Mouse (Mus musculus) hindbrain, embryonic 16.5 days (tissue): ENCODE data around the gene Zbtb16. TPM values are rescaled to one million over a fixed set of nuclear protein-coding genes. Genes with fewer than 3 reads are reported as not detected.

ENCODE experiments used
- ATAC-seq: fragments of 200-750 bp; cut with Nextera tagmentation; 2 replicates; pipeline ENCODE4 v1.8.0; 2017; ENCODE audit warnings: moderate TSS enrichment, moderate library complexity
- H3K27ac ChIP-seq: fragments of 300-500 bp; sonication (generic); 2 replicates; pipeline ENCODE4 v1.5.1; 2014; ENCODE audit warnings: low read depth, mild to moderate bottlenecking, control low read depth, low read length, moderate library complexity
- H3K27me3 ChIP-seq: fragments of 300-500 bp; sonication (generic); replicated peaks from 2 replicates; pipeline ENCODE4 v1.6.1; 2014; ENCODE audit warnings: low read length; ENCODE audit not compliant: control insufficient read depth, insufficient read depth
- H3K36me3 ChIP-seq: fragments of 300-500 bp; sonication (generic); 2 replicates; pipeline ENCODE4 v1.6.1; 2014; ENCODE audit warnings: mild to moderate bottlenecking, low read length, moderate library complexity, mixed read lengths; ENCODE audit not compliant: control insufficient read depth, insufficient read depth
- H3K4me1 ChIP-seq: fragments of 300-500 bp; sonication (generic); 2 replicates; pipeline ENCODE4 v1.6.1; 2014; ENCODE audit warnings: low read depth, low read length; ENCODE audit not compliant: control insufficient read depth, insufficient read depth
- H3K4me2 ChIP-seq: fragments of 300-500 bp; sonication (generic); 2 replicates; pipeline ENCODE4 v1.6.1; 2014; ENCODE audit warnings: mild to moderate bottlenecking, low read length, control low read depth, moderate library complexity
- H3K4me3 ChIP-seq: fragments of 300-500 bp; sonication (generic); 2 replicates; pipeline ENCODE4 v1.5.1; 2014; ENCODE audit warnings: mild to moderate bottlenecking, low read length, control low read depth, moderate library complexity
- H3K9ac ChIP-seq: fragments of 300-500 bp; sonication (generic); 2 replicates; pipeline ENCODE4 v1.6.1; 2014; ENCODE audit warnings: low read depth, mild to moderate bottlenecking, control low read depth, low read length, moderate library complexity
- H3K9me3 ChIP-seq: fragments of 300-500 bp; sonication (generic); 2 replicates; pipeline ENCODE4 v1.6.1; 2014; ENCODE audit warnings: mild to moderate bottlenecking, low read length, moderate library complexity; ENCODE audit not compliant: control insufficient read depth
- WGBS: fragments of 180-500 bp; shearing (Covaris S2); extraction: QIAGEN DNeasy Blood & Tissue Kit; methylation state at CpG from one replicate; pipeline ENCODE4 v1.1.7; 2014; 5-methylcytosine and 5-hydroxymethylcytosine counted together
- polyA plus RNA-seq: library from polyadenylated mRNA; unstranded; fragments of >200 nt; fragmentation: Nextera tagmentation; extraction: Ambion mirVana; gene quantifications from 2 replicates; pipeline ENCODE4 v1.2.1, GENCODE M21; 2015

The Zbtb16 gene
- polyA plus RNA-seq, 1 experiment from 2014 or later = 8.4 TPM

DNA sequence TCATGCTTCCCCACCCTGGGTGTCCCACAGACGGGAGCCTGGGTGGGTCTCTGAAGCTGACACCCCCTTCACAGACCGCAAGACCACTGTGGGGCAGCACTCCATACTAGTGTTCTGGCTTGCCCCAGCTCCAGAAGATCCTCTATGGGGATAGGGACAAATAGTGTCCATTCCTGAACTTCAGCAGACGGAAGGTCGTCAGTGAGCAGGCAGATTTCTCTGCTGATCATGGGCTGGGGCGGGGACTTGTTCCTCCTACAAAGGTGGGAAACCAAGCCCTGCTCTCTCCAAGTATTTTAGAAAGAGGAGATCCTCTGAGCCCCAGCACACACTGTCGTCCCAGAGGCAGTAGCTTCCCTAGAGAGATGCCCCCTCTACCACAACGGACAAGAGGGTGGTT, 142.3 kb downstream of the Zbtb16 start:
- no peak overlapping the region for H3K27ac ChIP-seq
- ATAC-seq = no peak
- H3K27me3 ChIP-seq = no peaks in the 10 kb centered on the region; the same call in none of the 2 replicates
- no peaks in the 10 kb centered on the region for H3K4me1 ChIP-seq
- 45% methylated on average over 7 of the region's 7 CpGs for WGBS
- H3K36me3 ChIP-seq = no peaks in the 10 kb centered on the region
- H3K4me2 ChIP-seq = no peak overlapping the region
- no peaks in the 10 kb centered on the region for H3K9me3 ChIP-seq
- H3K4me3 ChIP-seq = no peak overlapping the region
- no peak overlapping the region for H3K9ac ChIP-seq

GRCm38 (mm10) chr9:48689718-48689980, 146.4 kb downstream of the Zbtb16 start:
- Histone ChIP-seq H3K4me3 (no peak overlapping the region), H3K4me1 (peaks cover 1% of the 10 kb centered on the region; the same call in 1 of the 2 replicates), H3K36me3 (no peaks in the 10 kb centered on the region), H3K9me3 (no peaks in the 10 kb centered on the region), H3K27ac (no peak overlapping the region), H3K27me3 (no peaks in the 10 kb centered on the region; the same call in none of the 2 replicates), H3K9ac (no peak overlapping the region), H3K4me2 (no peak overlapping the region)
- 88% methylated on average over 1 of the region's 1 CpGs for WGBS
- no peak for ATAC-seq

- no peak overlapping the region for H3K4me3 ChIP-seq
- H3K4me2 ChIP-seq = no peak overlapping the region
- no peak overlapping the region for H3K9ac ChIP-seq
- H3K36me3 ChIP-seq = no peaks in the 10 kb centered on the region
- ATAC-seq = no peak
- H3K27ac ChIP-seq = no peak overlapping the region
- no peaks in the 10 kb centered on the region; the same call in 1 of the 2 replicates for H3K27me3 ChIP-seq
- WGBS = 80% methylated on average over 6 of the region's 6 CpGs
- no peaks in the 10 kb centered on the region for H3K9me3 ChIP-seq
- H3K4me1 ChIP-seq = peaks cover 2% of the 10 kb centered on the region; the same call in 1 of the 2 replicates
Observed at GRCm38 (mm10) chr9:48688859-48689717, 146.9 kb downstream of the Zbtb16 start.

- Histone ChIP-seq H3K27ac (no peak overlapping the region), H3K9ac (no peak overlapping the region), H3K36me3 (no peaks in the 10 kb centered on the region), H3K4me1 (peaks cover 2% of the 10 kb centered on the region; the same call in 1 of the 2 replicates), H3K9me3 (no peaks in the 10 kb centered on the region), H3K27me3 (no peaks in the 10 kb centered on the region), H3K4me2 (no peak overlapping the region), H3K4me3 (no peak overlapping the region)
- ATAC-seq = no peak
- WGBS = 71% methylated on average over 7 of the region's 7 CpGs
Observed at GRCm38 (mm10) chr9:48687891-48688290, 148.1 kb downstream of the Zbtb16 start.

DNA sequence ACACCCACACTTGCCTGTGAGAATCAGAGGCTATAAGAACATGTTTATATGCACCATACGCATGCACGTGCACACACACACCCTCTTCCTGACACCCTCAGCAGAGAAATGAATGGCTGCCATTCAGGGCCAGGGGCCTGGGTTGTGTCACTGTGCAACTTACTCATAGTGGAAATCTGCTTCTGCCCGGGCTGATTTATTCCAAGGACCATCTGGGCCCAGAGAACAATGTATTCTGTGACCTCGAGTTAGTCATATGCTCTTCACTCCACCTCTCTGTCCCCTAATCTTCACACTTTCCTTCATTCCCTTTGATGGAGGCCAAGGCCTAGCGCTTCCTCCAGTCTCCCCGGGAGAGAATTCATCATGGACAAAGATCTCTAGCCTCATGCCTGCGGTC, 150.3 kb downstream of the Zbtb16 start:
- Histone ChIP-seq H3K27me3 (no peaks in the 10 kb centered on the region), H3K4me2 (no peak overlapping the region), H3K9ac (no peak overlapping the region), H3K4me3 (no peak overlapping the region), H3K36me3 (no peaks in the 10 kb centered on the region), H3K4me1 (peaks cover 2% of the 10 kb centered on the region; the same call in 1 of the 2 replicates), H3K9me3 (no peaks in the 10 kb centered on the region), H3K27ac (no peak overlapping the region)
- WGBS = 60% methylated on average over 7 of the region's 7 CpGs
- ATAC-seq = no peak

DNA sequence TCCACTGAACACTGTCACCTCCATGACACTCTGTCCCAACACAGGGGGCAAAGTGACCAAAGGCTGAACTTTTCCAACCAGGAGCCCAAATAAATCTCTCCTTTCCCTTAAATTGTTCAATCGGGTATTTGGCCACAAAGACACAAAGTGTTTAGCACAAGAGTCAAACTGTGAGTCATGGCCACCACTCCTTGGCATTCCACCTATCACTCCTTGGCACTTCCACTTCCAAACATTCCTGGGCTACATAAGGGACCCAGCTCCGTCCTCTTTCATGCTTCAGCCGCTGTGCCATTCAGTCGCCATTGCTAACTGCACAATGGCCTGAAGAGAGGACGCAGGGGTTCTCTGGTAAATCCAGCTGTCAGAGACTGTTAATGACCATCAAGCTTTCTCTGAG, 151.9 kb downstream of the Zbtb16 start:
- 64% methylated on average over 5 of the region's 5 CpGs for WGBS
- Histone ChIP-seq H3K9me3 (no peaks in the 10 kb centered on the region), H3K4me3 (no peak overlapping the region), H3K9ac (no peak overlapping the region), H3K4me2 (no peak overlapping the region), H3K36me3 (no peaks in the 10 kb centered on the region), H3K4me1 (peaks cover 6% of the 10 kb centered on the region), H3K27ac (no peak overlapping the region), H3K27me3 (no peaks in the 10 kb centered on the region)
- ATAC-seq = no peak

DNA sequence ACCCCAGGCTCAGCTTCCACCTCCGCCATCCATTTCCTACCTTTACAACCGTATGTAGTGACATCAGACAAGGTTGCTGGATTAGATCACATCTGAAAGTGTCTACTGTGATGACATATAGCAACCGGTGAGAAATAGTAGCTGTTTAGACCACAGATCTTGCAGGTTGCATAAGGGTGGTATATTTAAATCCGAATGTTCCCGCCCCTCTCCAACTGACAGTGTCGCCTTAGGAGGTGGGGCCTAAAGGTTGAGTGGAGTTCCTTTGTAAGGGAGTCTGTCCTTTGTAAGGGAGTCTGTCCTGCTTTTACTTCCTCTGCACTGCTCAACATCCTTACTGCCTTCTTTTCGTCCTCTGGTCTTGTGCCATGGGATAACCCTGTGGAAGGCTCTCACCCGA, 154.8 kb downstream of the Zbtb16 start:
- Histone ChIP-seq H3K9ac (no peak overlapping the region), H3K4me1 (peaks cover 20% of the 10 kb centered on the region), H3K4me2 (no peak overlapping the region), H3K36me3 (no peaks in the 10 kb centered on the region), H3K27me3 (no peaks in the 10 kb centered on the region), H3K9me3 (no peaks in the 10 kb centered on the region), H3K4me3 (no peak overlapping the region), H3K27ac (no peak overlapping the region)
- no peak for ATAC-seq
- WGBS = 89% methylated on average over 8 of the region's 8 CpGs

- Histone ChIP-seq H3K36me3 (no peaks in the 10 kb centered on the region), H3K4me1 (peaks cover 38% of the 10 kb centered on the region), H3K9me3 (no peaks in the 10 kb centered on the region), H3K27ac (peak overlapping the region; percentile 73; the same call in 1 of the 2 replicates), H3K9ac (peak overlapping the region; percentile 17; the same call in 1 of the 2 replicates), H3K4me2 (peak overlapping the region; percentile 16; the same call in 1 of the 2 replicates), H3K4me3 (no peak overlapping the region), H3K27me3 (no peaks in the 10 kb centered on the region)
- 12% methylated on average over 18 of the region's 19 CpGs for WGBS
- ATAC-seq = peak; percentile 81
Observed at GRCm38 (mm10) chr9:48678426-48679358, 157.3 kb downstream of the Zbtb16 start.
